Mouse (Mus musculus): Measurements from ENCODE around the gene C1galt1. TPM values are rescaled to one million over a fixed set of nuclear protein-coding genes. Genes with fewer than 3 reads are reported as not detected.

The C1galt1 gene
- polyA plus RNA-seq, 1 experiment from 2014 or later, result 4.1 TPM

- Histone ChIP-seq H3K4me3 (ENCODE audit: low read length) (no peak overlapping the region), H3K9ac (ENCODE audit: low read length) (no peak overlapping the region), H3K27ac (ENCODE audit: low read length) (no peak overlapping the region), H3K4me2 (ENCODE audit: low read depth, low read length) (no peak overlapping the region), H3K36me3 (ENCODE audit: control insufficient read depth, insufficient read depth, low read length) (no peaks in the 10 kb centered on the region), H3K27me3 (ENCODE audit: control insufficient read depth, insufficient read depth, low read depth, low read length) (no peaks in the 10 kb centered on the region), H3K4me1 (replicated peaks; ENCODE audit: control insufficient read depth, insufficient read depth, low read length) (no peaks in the 10 kb centered on the region), H3K9me3 (ENCODE audit: control insufficient read depth, low read length) (no peaks in the 10 kb centered on the region)
- 57% methylated on average over 5 of the region's 5 CpGs for WGBS
- ATAC-seq (ENCODE audit: low read depth), result no peak
These were observed 41.5 kb downstream of the C1galt1 start for GRCm38 (mm10) chr6:7885994-7886684.

GRCm38 (mm10) chr6:7886685-7887004 is 42.0 kb downstream of the C1galt1 start:
- Histone ChIP-seq H3K36me3 (ENCODE audit: control insufficient read depth, insufficient read depth, low read length) (no peaks in the 10 kb centered on the region), H3K27ac (ENCODE audit: low read length) (no peak overlapping the region), H3K27me3 (ENCODE audit: control insufficient read depth, insufficient read depth, low read depth, low read length) (no peaks in the 10 kb centered on the region), H3K9ac (ENCODE audit: low read length) (no peak overlapping the region), H3K4me2 (ENCODE audit: low read depth, low read length) (no peak overlapping the region), H3K4me3 (ENCODE audit: low read length) (no peak overlapping the region), H3K4me1 (replicated peaks; ENCODE audit: control insufficient read depth, insufficient read depth, low read length) (no peaks in the 10 kb centered on the region), H3K9me3 (ENCODE audit: control insufficient read depth, low read length) (no peaks in the 10 kb centered on the region)
- 50% methylated on average over 2 of the region's 2 CpGs for whole genome bisulfite sequencing
- no peak for ATAC-seq (ENCODE audit: low read depth)

- no peak overlapping the region for H3K9ac ChIP-seq (ENCODE audit: low read length)
- ATAC-seq (ENCODE audit: low read depth), result no peak
- no peaks in the 10 kb centered on the region for H3K9me3 ChIP-seq (ENCODE audit: control insufficient read depth, low read length)
- H3K27me3 ChIP-seq (ENCODE audit: control insufficient read depth, insufficient read depth, low read depth, low read length), result no peaks in the 10 kb centered on the region
- H3K4me1 ChIP-seq (replicated peaks; ENCODE audit: control insufficient read depth, insufficient read depth, low read length), result no peaks in the 10 kb centered on the region
- H3K4me2 ChIP-seq (ENCODE audit: low read depth, low read length), result no peak overlapping the region
- 79% methylated on average over 5 of the region's 5 CpGs for WGBS
- H3K4me3 ChIP-seq (ENCODE audit: low read length), result no peak overlapping the region
- H3K27ac ChIP-seq (ENCODE audit: low read length), result no peak overlapping the region
- no peaks in the 10 kb centered on the region for H3K36me3 ChIP-seq (ENCODE audit: control insufficient read depth, insufficient read depth, low read length)
These were observed 51.7 kb downstream of the C1galt1 start for GRCm38 (mm10) chr6:7896339-7896738.

DNA sequence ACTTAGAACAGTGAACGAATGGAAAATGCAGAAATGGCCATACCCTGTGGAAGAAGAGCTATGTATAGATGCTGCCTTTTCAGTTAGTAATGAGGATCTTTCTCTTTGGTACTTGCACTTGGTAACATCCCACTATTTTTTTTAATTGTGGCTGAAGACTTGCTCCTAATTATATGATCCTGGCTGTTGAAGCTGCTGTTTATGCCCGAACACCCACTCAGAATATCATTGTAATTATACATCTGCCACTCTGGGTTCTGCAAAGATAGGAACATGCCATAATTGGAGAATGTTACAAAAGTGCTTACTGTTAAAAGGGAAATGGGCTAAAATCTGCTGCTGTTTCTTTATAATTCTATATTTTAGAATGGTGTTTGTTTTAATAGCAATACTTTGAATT is 67.4 kb downstream of the C1galt1 start:
- 64% methylated on average over 2 of the region's 2 CpGs for WGBS
- Histone ChIP-seq H3K27ac (ENCODE audit: low read length) (no peak overlapping the region), H3K9ac (ENCODE audit: low read length) (no peak overlapping the region), H3K27me3 (ENCODE audit: control insufficient read depth, insufficient read depth, low read depth, low read length) (no peaks in the 10 kb centered on the region), H3K4me2 (ENCODE audit: low read depth, low read length) (no peak overlapping the region), H3K4me1 (replicated peaks; ENCODE audit: control insufficient read depth, insufficient read depth, low read length) (no peaks in the 10 kb centered on the region), H3K4me3 (ENCODE audit: low read length) (no peak overlapping the region), H3K9me3 (ENCODE audit: control insufficient read depth, low read length) (no peaks in the 10 kb centered on the region), H3K36me3 (ENCODE audit: control insufficient read depth, insufficient read depth, low read length) (no peaks in the 10 kb centered on the region)
- no peak for ATAC-seq (ENCODE audit: low read depth)

Other genes with a start within 250 kb of the C1galt1 start
- gene Asns, start 151.6 kb upstream of the C1galt1 start, polyA plus RNA-seq (2015; fragmentation: Nextera tagmentation; extraction: Ambion mirVana), result 43.6 and 46.7 TPM in 2 replicates

Data from lung, embryonic 16.5 days (tissue).